Mouse (Mus musculus): Measurements from ENCODE around the gene Cnnm2. TPM values are rescaled to one million over a fixed set of nuclear protein-coding genes. Genes with fewer than 3 reads are reported as not detected.

Gene Cnnm2
- polyA plus RNA-seq, 1 experiment from 2014 or later, result 1.3 TPM

Other genes with a start within 250 kb of the Cnnm2 start
- 196 and 201 TPM in 2 replicates for gene Arl3, start 188.4 kb upstream of the Cnnm2 start, polyA plus RNA-seq (2016; fragmentation: Nextera tagmentation; extraction: Ambion mirVana)
- 16.6 and 17.9 TPM in 2 replicates for gene Sfxn2, start 188.2 kb upstream of the Cnnm2 start, polyA plus RNA-seq (2016; fragmentation: Nextera tagmentation; extraction: Ambion mirVana)
- 38.4 and 43.4 TPM in 2 replicates for gene Wbp1l, start 162.5 kb upstream of the Cnnm2 start, polyA plus RNA-seq (2016; fragmentation: Nextera tagmentation; extraction: Ambion mirVana)
- gene Cyp17a1, start 88.4 kb upstream of the Cnnm2 start, polyA plus RNA-seq (2016; fragmentation: Nextera tagmentation; extraction: Ambion mirVana), result not detected in 2 replicates
- 13.7 and 13.9 TPM in 2 replicates for gene Borcs7, start 71.7 kb upstream of the Cnnm2 start, polyA plus RNA-seq (2016; fragmentation: Nextera tagmentation; extraction: Ambion mirVana)
- gene As3mt, start 54.1 kb upstream of the Cnnm2 start, polyA plus RNA-seq (2016; fragmentation: Nextera tagmentation; extraction: Ambion mirVana), result 23.9 and 27.3 TPM in 2 replicates